Mouse (Mus musculus): ENCODE results near the gene Abl1. TPM values are rescaled to one million over a fixed set of nuclear protein-coding genes. Genes with fewer than 3 reads are reported as not detected.

Abl1 gene
- 10 to 100 TPM; 25.5 to 28.4 TPM for total RNA-seq (2021)
- long read RNA-seq, experiment 1, full-length matches to known transcripts: 6 of 24 reads
- long read RNA-seq, experiment 1, partial matches to known transcripts: 0 of 24 reads
- long read RNA-seq, experiment 1, other reads (novel, unspliced or antisense): 18 of 24 reads
- long read RNA-seq, experiment 2, full-length matches to known transcripts: 12 of 34 reads
- long read RNA-seq, experiment 2, partial matches to known transcripts: 3 of 34 reads
- long read RNA-seq, experiment 2, other reads (novel, unspliced or antisense): 19 of 34 reads

- intact Hi-C loops (cut with DNase I; ENCODE audit: low total_unique reads): loop anchor here (10.0 kb wide), 1 partner anchor 227 kb away; no protein-coding TSS in a partner anchor
- peak; percentile 96 for DNase-seq
Observed at GRCm38 (mm10) chr2:31688074-31688925, at the start of gene Abl1. Gene Abl1 (plus strand): TSS chr2:31688376.

- DNase-seq: no peak
- intact Hi-C loops (cut with DNase I; ENCODE audit: low total_unique reads): no loop called here
Observed at GRCm38 (mm10) chr2:31638581-31639465, 49.4 kb upstream of the Abl1 start.

GRCm38 (mm10) chr2:31639466-31639760 lies 48.8 kb upstream of the Abl1 start:
- intact Hi-C loops (cut with DNase I; ENCODE audit: low total_unique reads): no loop called here
- no peak for DNase-seq

- intact Hi-C loops (cut with DNase I; ENCODE audit: low total_unique reads): no loop called here
- DNase-seq: no peak
Observed at GRCm38 (mm10) chr2:31639901-31640608, 48.1 kb upstream of the Abl1 start, which contains the start of gene Prdm12. Gene Prdm12 (plus strand): TSS chr2:31640037.

GRCm38 (mm10) chr2:31640609-31641507 lies 47.3 kb upstream of the Abl1 start:
- DNase-seq: no peak
- intact Hi-C loops (cut with DNase I; ENCODE audit: low total_unique reads): no loop called here

- no peak for DNase-seq
- intact Hi-C loops (cut with DNase I; ENCODE audit: low total_unique reads): no loop called here
Observed at GRCm38 (mm10) chr2:31641508-31641830, 46.7 kb upstream of the Abl1 start.

- DNase-seq: no peak
- intact Hi-C loops (cut with DNase I; ENCODE audit: low total_unique reads): no loop called here
Observed at GRCm38 (mm10) chr2:31641929-31642328, 46.2 kb upstream of the Abl1 start.

- no peak for DNase-seq
- intact Hi-C loops (cut with DNase I; ENCODE audit: low total_unique reads): loop anchor here (2.0 kb wide), 1 partner anchor 167 kb away; no protein-coding TSS in a partner anchor
Observed at GRCm38 (mm10) chr2:31653971-31654853, 34.0 kb upstream of the Abl1 start.

GRCm38 (mm10) chr2:31654854-31655559 lies 33.2 kb upstream of the Abl1 start:
- peak; percentile 50 for DNase-seq
- intact Hi-C loops (cut with DNase I; ENCODE audit: low total_unique reads): loop anchor here (2.0 kb wide), 1 partner anchor 168 kb away; no protein-coding TSS in a partner anchor

- DNase-seq: no peak
- intact Hi-C loops (cut with DNase I; ENCODE audit: low total_unique reads): no loop called here
Observed at GRCm38 (mm10) chr2:31656374-31656773, 31.8 kb upstream of the Abl1 start.

GRCm38 (mm10) chr2:31662939-31663803 lies 25.0 kb upstream of the Abl1 start:
- no peak for DNase-seq

GRCm38 (mm10) chr2:31663804-31664180 lies 24.4 kb upstream of the Abl1 start:
- intact Hi-C loops (cut with DNase I; ENCODE audit: low total_unique reads): no loop called here
- DNase-seq: no peak

More at GRCm38 (mm10) chr2:31662939-31663803, 25.0 kb upstream of the Abl1 start:
- intact Hi-C loops (cut with DNase I; ENCODE audit: low total_unique reads): no loop called here

- intact Hi-C loops (cut with DNase I; ENCODE audit: low total_unique reads): no loop called here
- DNase-seq: peak; percentile 17
Observed at GRCm38 (mm10) chr2:31667332-31667731, 20.8 kb upstream of the Abl1 start.

- peak; percentile 88 for DNase-seq
- intact Hi-C loops (cut with DNase I; ENCODE audit: low total_unique reads): no loop called here
Observed at GRCm38 (mm10) chr2:31670551-31671035, 17.6 kb upstream of the Abl1 start, which contains the start of gene Exosc2. Gene Exosc2 (plus strand): TSS chr2:31670715.

- intact Hi-C loops (cut with DNase I; ENCODE audit: low total_unique reads): no loop called here
- DNase-seq: no peak
Observed at GRCm38 (mm10) chr2:31678641-31679040, 9.5 kb upstream of the Abl1 start.

Measured in gastrocnemius, postnatal 14 days (tissue).